8 mouse cellular contexts compared by ENCODE assay signal in genomic region chr10:126957359-126958107, GRCm38 (mm10). TPM values are rescaled to one million over a fixed set of nuclear protein-coding genes. Genes with fewer than 3 reads are reported as not detected.
DNase-seq lines count a peak whose midpoint lies in the region; ATAC-seq lines count a peak whose summit lies in the region.

No protein-coding gene starts in this region.

- H3K4me3 ChIP-seq in forebrain, embryonic 10.5 days: peak overlapping the region; percentile 37
- no peak overlapping the region for H3K4me3 ChIP-seq in liver, embryonic 15.5 days (replicated peaks)
- H3K4me3 ChIP-seq in neural tube, embryonic 12.5 days: peak overlapping the region; percentile 5; the same call in 1 of the 2 replicates

- 2% methylated on average over 25 of the region's 25 CpGs for WGBS in forebrain, embryonic 10.5 days
- WGBS in liver, embryonic 15.5 days (ENCODE audit: insufficient replicate concordance): 14% methylated on average over 25 of the region's 25 CpGs
- 0% methylated on average over 25 of the region's 25 CpGs for WGBS in neural tube, embryonic 12.5 days

- peak; percentile 69 for ATAC-seq in liver, embryonic 15.5 days (ENCODE audit: insufficient read depth)
- ATAC-seq in neural tube, embryonic 12.5 days (ENCODE audit: low FRiP score, low read depth): peak; percentile 95

- no peak overlapping the region for H3K9ac ChIP-seq in liver, embryonic 15.5 days
- H3K9ac ChIP-seq in neural tube, embryonic 12.5 days: peak overlapping the region; percentile 45

- no peaks in the 10 kb centered on the region for H3K9me3 ChIP-seq in forebrain, embryonic 10.5 days
- no peaks in the 10 kb centered on the region for H3K9me3 ChIP-seq in liver, embryonic 15.5 days (replicated peaks)
- H3K9me3 ChIP-seq in neural tube, embryonic 12.5 days: no peaks in the 10 kb centered on the region

- intact Hi-C loops in heart, postnatal 10 days (cut with DNase I): loop anchor here (2.0 kb wide), 2 partner anchors 19 kb away; no protein-coding TSS in a partner anchor

- peaks cover 38% of the 10 kb centered on the region for H3K27me3 ChIP-seq in forebrain, embryonic 10.5 days (ENCODE audit: poor library complexity, severe bottlenecking)
- peaks cover 15% of the 10 kb centered on the region; the same call in 1 of the 2 replicates for H3K27me3 ChIP-seq in liver, embryonic 15.5 days
- peaks cover 70% of the 10 kb centered on the region for H3K27me3 ChIP-seq in neural tube, embryonic 12.5 days (replicated peaks)

- H3K27ac ChIP-seq in forebrain, embryonic 10.5 days: peak overlapping the region; percentile 90
- H3K27ac ChIP-seq in liver, embryonic 15.5 days (replicated peaks): no peak overlapping the region
- H3K27ac ChIP-seq in neural tube, embryonic 12.5 days: peak overlapping the region; percentile 29; the same call in 1 of the 2 replicates

- peaks cover 42% of the 10 kb centered on the region for H3K4me1 ChIP-seq in forebrain, embryonic 10.5 days
- H3K4me1 ChIP-seq in liver, embryonic 15.5 days (replicated peaks): peaks cover 19% of the 10 kb centered on the region
- peaks cover 18% of the 10 kb centered on the region for H3K4me1 ChIP-seq in neural tube, embryonic 12.5 days

- H3K36me3 ChIP-seq in forebrain, embryonic 10.5 days (replicated peaks): no peaks in the 10 kb centered on the region
- no peaks in the 10 kb centered on the region for H3K36me3 ChIP-seq in liver, embryonic 15.5 days (replicated peaks)
- H3K36me3 ChIP-seq in neural tube, embryonic 12.5 days: no peaks in the 10 kb centered on the region

- H3K4me2 ChIP-seq in liver, embryonic 15.5 days: peak overlapping the region; percentile 49
- peak overlapping the region; percentile 53 for H3K4me2 ChIP-seq in neural tube, embryonic 12.5 days (replicated peaks)

- peak; percentile 45 for DNase-seq in ovary, adult 18-20 months (ENCODE audit: low spot score)
- DNase-seq in ovary, postnatal 10 days (ENCODE audit: low spot score): no peak
- peak; percentile 79 for DNase-seq in forebrain, embryonic 10.5 days (ENCODE audit: extremely low spot score, low spot score)
- DNase-seq in heart, postnatal 10 days: peak; percentile 64 to 78
- peak; percentile 31 to 72 for DNase-seq in layer of hippocampus, adult 18-20 months (ENCODE audit: low spot score in 2 of 2)
- no peak for DNase-seq in spleen, postnatal 4 days (ENCODE audit: low spot score in 2 of 2)

RNA-seq across cellular contexts. Expression of gene Ctdsp2, which starts 21.0 kb away (rescaled TPM):
- 42.3 and 42.5 TPM in 2 replicates for polyA plus RNA-seq in forebrain, embryonic 10.5 days (2016; fragmentation: Nextera tagmentation; extraction: Ambion mirVana)
- 100 to 1,000 TPM; 131 to 149 TPM for total RNA-seq in heart, postnatal 10 days (2021)
- 100 to 1,000 TPM; 108 to 115 TPM for total RNA-seq in layer of hippocampus, adult 18-20 months (2021)
- 11.3 and 12.9 TPM in 2 replicates for polyA plus RNA-seq in liver, embryonic 15.5 days (2015; fragmentation: Nextera tagmentation; extraction: Ambion mirVana)
- 39.4 and 42.6 TPM in 2 replicates for polyA plus RNA-seq in neural tube, embryonic 12.5 days (2016; fragmentation: Nextera tagmentation; extraction: Ambion mirVana)

RNA-seq across cellular contexts. Expression of gene Avil, which starts 43.0 kb away (rescaled TPM):
- polyA plus RNA-seq in forebrain, embryonic 10.5 days (2016; fragmentation: Nextera tagmentation; extraction: Ambion mirVana): 0.06 and 0.10 TPM in 2 replicates
- under 1 TPM; 0.14 to 0.17 TPM for total RNA-seq in heart, postnatal 10 days (2021)
- total RNA-seq in layer of hippocampus, adult 18-20 months (2021): under 1 TPM; 0.25 to 0.77 TPM
- 0.07 and 0.16 TPM in 2 replicates for polyA plus RNA-seq in liver, embryonic 15.5 days (2015; fragmentation: Nextera tagmentation; extraction: Ambion mirVana)
- polyA plus RNA-seq in neural tube, embryonic 12.5 days (2016; fragmentation: Nextera tagmentation; extraction: Ambion mirVana): 5.2 and 10.0 TPM in 2 replicates

RNA-seq across cellular contexts. Expression of gene Atp23, which starts 56.4 kb away (rescaled TPM):
- 19.9 and 21.2 TPM in 2 replicates for polyA plus RNA-seq in forebrain, embryonic 10.5 days (2016; fragmentation: Nextera tagmentation; extraction: Ambion mirVana)
- 1 to 10 TPM; 2.4 to 4.0 TPM for total RNA-seq in heart, postnatal 10 days (2021)
- 1 to 10 TPM; 7.4 to 8.9 TPM for total RNA-seq in layer of hippocampus, adult 18-20 months (2021)
- polyA plus RNA-seq in liver, embryonic 15.5 days (2015; fragmentation: Nextera tagmentation; extraction: Ambion mirVana): 6.2 and 7.0 TPM in 2 replicates
- polyA plus RNA-seq in neural tube, embryonic 12.5 days (2016; fragmentation: Nextera tagmentation; extraction: Ambion mirVana): 12.8 and 13.1 TPM in 2 replicates

Comparison
In these comparisons a context has a peak if more than half of its experiments do, and no peak if none do; other contexts are left out.
1. DNase-seq: peak in ovary, adult 18-20 months (single experiment), forebrain, embryonic 10.5 days (single experiment), heart, postnatal 10 days (2 of 2) and layer of hippocampus, adult 18-20 months (2 of 2); none in ovary, postnatal 10 days (single experiment) and spleen, postnatal 4 days (0 of 2).